Mouse (Mus musculus) kidney, postnatal 14 days (tissue): Measurements from ENCODE around the gene Spock1.

Source experiments
- DNase-seq: peaks from one replicate; pipeline ENCODE4 v3.0.0; 2022; ENCODE audit warnings: mixed read lengths

Spock1 gene

GRCm38 (mm10) chr13:57588558-57589273 is 319.4 kb downstream of the Spock1 start:
- DNase-seq: no peak

- no peak for DNase-seq
Observed at GRCm38 (mm10) chr13:57585131-57585530, 323.0 kb downstream of the Spock1 start.

- DNase-seq: no peak
Observed at GRCm38 (mm10) chr13:57582314-57582976, 325.7 kb downstream of the Spock1 start.

- DNase-seq: no peak
Observed at GRCm38 (mm10) chr13:57577541-57578244, 330.4 kb downstream of the Spock1 start.

GRCm38 (mm10) chr13:57573501-57573900 is 334.6 kb downstream of the Spock1 start:
- no peak for DNase-seq

GRCm38 (mm10) chr13:57568404-57568803 is 339.7 kb downstream of the Spock1 start:
- no peak for DNase-seq

GRCm38 (mm10) chr13:57555186-57555585 is 352.9 kb downstream of the Spock1 start:
- no peak for DNase-seq

GRCm38 (mm10) chr13:57549743-57550142 is 358.4 kb downstream of the Spock1 start:
- peak; percentile 5 for DNase-seq

GRCm38 (mm10) chr13:57536988-57537547 is 371.1 kb downstream of the Spock1 start:
- DNase-seq: no peak

- no peak for DNase-seq
Observed at GRCm38 (mm10) chr13:57534325-57534724, 373.8 kb downstream of the Spock1 start.

- no peak for DNase-seq
Observed at GRCm38 (mm10) chr13:57525946-57526345, 382.2 kb downstream of the Spock1 start.

- DNase-seq: no peak
Observed at GRCm38 (mm10) chr13:57524546-57524945, 383.6 kb downstream of the Spock1 start.

GRCm38 (mm10) chr13:57523366-57523765 is 384.8 kb downstream of the Spock1 start:
- DNase-seq: no peak

GRCm38 (mm10) chr13:57522319-57522718 is 385.8 kb downstream of the Spock1 start:
- no peak for DNase-seq

GRCm38 (mm10) chr13:57521152-57521551 is 387.0 kb downstream of the Spock1 start:
- DNase-seq: peak; percentile 28

- DNase-seq: no peak
Observed at GRCm38 (mm10) chr13:57519790-57520189, 388.3 kb downstream of the Spock1 start.

GRCm38 (mm10) chr13:57515737-57516136 is 392.4 kb downstream of the Spock1 start:
- no peak for DNase-seq

- no peak for DNase-seq
Observed at GRCm38 (mm10) chr13:57501552-57501951, 406.6 kb downstream of the Spock1 start.

GRCm38 (mm10) chr13:57496778-57497177 is 411.4 kb downstream of the Spock1 start:
- DNase-seq: peak; percentile 6

GRCm38 (mm10) chr13:57494838-57495237 is 413.3 kb downstream of the Spock1 start:
- no peak for DNase-seq

- no peak for DNase-seq
Observed at GRCm38 (mm10) chr13:57488926-57489325, 419.2 kb downstream of the Spock1 start.

GRCm38 (mm10) chr13:57484426-57485168 is 423.5 kb downstream of the Spock1 start:
- no peak for DNase-seq

GRCm38 (mm10) chr13:57476700-57477099 is 431.4 kb downstream of the Spock1 start:
- DNase-seq: peak; percentile 12
